Mouse (Mus musculus) induced T-regulatory cell, adult 2 months (primary cell): Measurements from ENCODE around the gene Sned1.

Source experiments
- DNase-seq: peaks from one replicate; pipeline ENCODE4 v3.0.0-alpha.2; 2012; ENCODE audit warnings: low read depth

Gene Sned1

GRCm38 (mm10) chr1:93305581-93306337 is 70.1 kb downstream of the Sned1 start, which contains the start of gene Mterf4:
Mterf4 (minus strand) TSS chr1:93305915.
- peak; percentile 91 for DNase-seq

- no peak for DNase-seq
Observed at GRCm38 (mm10) chr1:93323973-93324372, 88.3 kb downstream of the Sned1 start.

GRCm38 (mm10) chr1:93326446-93326845 is 90.8 kb downstream of the Sned1 start:
- DNase-seq = no peak

DNA sequence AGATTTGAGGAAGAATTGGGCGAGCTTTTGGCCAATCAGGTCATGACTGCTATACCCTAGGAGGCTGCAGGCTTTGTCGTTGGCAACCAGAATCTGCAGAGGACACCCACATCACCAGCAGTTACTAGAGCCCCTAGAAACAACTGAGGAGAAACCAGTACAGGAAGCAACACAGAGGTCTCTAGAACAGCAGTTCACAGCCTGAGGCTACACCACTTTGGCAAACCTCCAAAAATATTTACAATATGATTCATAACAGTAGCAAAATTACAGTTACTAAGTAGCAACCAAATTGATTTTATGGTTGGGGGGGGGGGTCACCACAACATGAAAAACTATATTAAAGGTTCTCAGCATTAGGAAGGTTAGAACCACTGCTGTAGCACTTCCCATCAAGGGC is 99.0 kb downstream of the Sned1 start:
- DNase-seq = no peak

- peak; percentile 97 for DNase-seq
Observed at GRCm38 (mm10) chr1:93342648-93343503, 107.2 kb downstream of the Sned1 start, which contains the start of the genes Ppp1r7 and Pask. Ppp1r7 (plus strand) TSS chr1:93342854. Pask (minus strand) TSS chr1:93343482.

- DNase-seq = peak; percentile 97
Observed at GRCm38 (mm10) chr1:93343504-93344047, 107.9 kb downstream of the Sned1 start.

- DNase-seq = no peak
Observed at GRCm38 (mm10) chr1:93347176-93347575, 111.5 kb downstream of the Sned1 start.

GRCm38 (mm10) chr1:93349701-93350100 is 114.1 kb downstream of the Sned1 start:
- DNase-seq = no peak
